Mouse (Mus musculus): ENCODE results near the gene Dcaf12l2. TPM values are rescaled to one million over a fixed set of nuclear protein-coding genes. Genes with fewer than 3 reads are reported as not detected.
A peak's percentile ranks its signal among the peaks of the same experiment; 100 is the strongest.

Dcaf12l2 gene
- not detected for total RNA-seq (2021)
- long read RNA-seq, experiment 1: 0 reads
- long read RNA-seq, experiment 2: 0 reads

GRCm38 (mm10) chrX:44367646-44368521 lies at the start of gene Dcaf12l2:
Gene Dcaf12l2, minus strand, starts transcription at chrX:44368342.
- peak; percentile 3 to 9 for DNase-seq
- intact Hi-C loops (cut with DNase I): no loop called here

GRCm38 (mm10) chrX:44367280-44367645 lies 879 bp downstream of the Dcaf12l2 start:
- no peak for DNase-seq
- intact Hi-C loops (cut with DNase I): no loop called here
